Mouse (Mus musculus) kidney, embryonic 16.5 days (tissue): Measurements from ENCODE around the gene Mpo. TPM values are rescaled to one million over a fixed set of nuclear protein-coding genes. Genes with fewer than 3 reads are reported as not detected.

ENCODE experiments used
- ATAC-seq: fragments of 200-750 bp; cut with Nextera tagmentation; 2 replicates; pipeline ENCODE4 v1.8.0; 2017; ENCODE audit warnings: moderate TSS enrichment; ENCODE audit not compliant: low FRiP score, low TSS enrichment
- H3K27ac ChIP-seq: fragments of 300-500 bp; sonication (generic); 2 replicates; pipeline ENCODE4 v1.5.1; 2014; ENCODE audit warnings: low read length
- H3K27me3 ChIP-seq: fragments of 300-500 bp; sonication (generic); 2 replicates; pipeline ENCODE4 v1.6.1; 2014; ENCODE audit warnings: low read length, control low read depth, mixed read lengths; ENCODE audit not compliant: insufficient read depth
- H3K36me3 ChIP-seq: fragments of 300-500 bp; sonication (generic); 2 replicates; pipeline ENCODE4 v1.6.1; 2014; ENCODE audit warnings: low read length, control low read depth, mixed read lengths; ENCODE audit not compliant: insufficient read depth
- H3K4me1 ChIP-seq: fragments of 300-500 bp; sonication (generic); 2 replicates; pipeline ENCODE4 v1.6.1; 2014; ENCODE audit warnings: low read length, control low read depth, mixed read lengths; ENCODE audit not compliant: insufficient read depth
- H3K4me2 ChIP-seq: fragments of 300-500 bp; sonication (generic); replicated peaks from 2 replicates; pipeline ENCODE4 v1.6.1; 2014; ENCODE audit warnings: low read depth, low read length
- H3K4me3 ChIP-seq: fragments of 300-500 bp; sonication (generic); 2 replicates; pipeline ENCODE4 v1.5.1; 2014; ENCODE audit warnings: mild to moderate bottlenecking, low read length
- H3K9ac ChIP-seq: fragments of 300-500 bp; sonication (generic); replicated peaks from 2 replicates; pipeline ENCODE4 v1.6.1; 2014; ENCODE audit warnings: low read length
- H3K9me3 ChIP-seq: fragments of 300-500 bp; sonication (generic); 2 replicates; pipeline ENCODE4 v1.6.1; 2016; ENCODE audit warnings: low read length, control low read depth
- WGBS: fragments of 180-500 bp; shearing (Covaris S2); extraction: QIAGEN DNeasy Blood & Tissue Kit; methylation state at CpG from one replicate; pipeline ENCODE4 v1.1.7; 2014; 5-methylcytosine and 5-hydroxymethylcytosine counted together
- polyA plus RNA-seq: library from polyadenylated mRNA; unstranded; fragments of >200 nt; fragmentation: Nextera tagmentation; extraction: Ambion mirVana; gene quantifications from 2 replicates; pipeline ENCODE4 v1.2.1, GENCODE M21; 2015

Mpo gene
- polyA plus RNA-seq, 1 experiment from 2014 or later = 1.3 TPM

DNA sequence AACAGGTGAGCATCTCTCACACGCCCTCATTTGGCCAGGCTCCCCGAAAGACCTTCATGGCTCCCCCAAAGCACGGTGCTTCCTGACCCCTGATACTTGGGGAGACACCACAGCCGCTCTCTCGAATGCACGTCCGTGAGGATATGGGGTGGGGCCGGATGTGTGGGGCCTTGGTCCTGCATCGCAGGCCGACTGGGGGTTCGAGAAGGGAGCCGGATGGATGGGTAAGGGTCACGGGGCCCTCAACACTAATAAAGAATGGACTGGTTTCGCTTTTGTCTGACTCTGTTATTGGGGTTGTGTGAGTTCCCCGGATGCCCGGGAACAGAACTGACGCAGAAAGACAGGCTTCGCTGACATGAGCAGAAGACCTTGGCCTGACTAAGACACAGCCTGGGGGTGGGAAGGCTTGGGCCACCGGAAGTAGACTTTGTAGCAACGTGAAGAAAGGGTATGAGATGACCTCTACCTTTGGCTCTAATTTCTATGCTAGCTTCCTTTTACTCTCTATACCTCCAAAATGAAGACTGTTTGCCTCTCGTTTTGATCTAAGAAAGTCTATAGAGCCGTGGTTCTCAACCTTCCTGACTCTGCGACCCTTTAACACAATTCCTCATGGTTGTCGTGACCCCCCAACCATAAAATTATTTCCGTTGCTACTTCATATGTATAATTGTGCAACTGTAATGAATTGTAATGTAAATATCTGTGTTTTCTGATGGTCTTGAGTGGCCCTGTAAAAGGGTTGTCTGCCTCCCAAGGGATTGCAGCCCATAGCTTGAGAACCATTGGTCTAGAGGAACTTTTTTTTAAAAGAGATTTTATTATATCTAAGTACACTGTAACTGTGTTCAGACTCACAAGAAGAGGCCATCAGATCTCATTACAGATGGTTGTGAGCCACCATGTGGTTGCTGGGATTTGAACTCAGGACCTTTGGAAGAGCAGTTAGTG is 36.1 kb upstream of the Mpo start:
- 0 out of 2 replicates have a peak, but pooled peaks have one; percentile 10 for ATAC-seq
- no peak overlapping the region for H3K4me3 ChIP-seq
- no peak overlapping the region for H3K27ac ChIP-seq
- H3K4me1 ChIP-seq = no peaks in the 10 kb centered on the region
- peaks cover 29% of the 10 kb centered on the region for H3K27me3 ChIP-seq
- no peak overlapping the region for H3K9ac ChIP-seq
- no peak overlapping the region for H3K4me2 ChIP-seq
- WGBS = 85% methylated on average over 25 of the region's 25 CpGs
- H3K9me3 ChIP-seq = no peaks in the 10 kb centered on the region
- H3K36me3 ChIP-seq = no peaks in the 10 kb centered on the region

- H3K9me3 ChIP-seq = no peaks in the 10 kb centered on the region
- no peak overlapping the region for H3K4me3 ChIP-seq
- peaks cover 2% of the 10 kb centered on the region; the same call in 1 of the 2 replicates for H3K4me1 ChIP-seq
- H3K27ac ChIP-seq = no peak overlapping the region
- no peak overlapping the region for H3K4me2 ChIP-seq
- H3K27me3 ChIP-seq = peaks cover 40% of the 10 kb centered on the region
- no peak for ATAC-seq
- WGBS = 80% methylated on average over 7 of the region's 7 CpGs
- no peaks in the 10 kb centered on the region for H3K36me3 ChIP-seq
- no peak overlapping the region for H3K9ac ChIP-seq
Observed at GRCm38 (mm10) chr11:87758161-87758911, 35.0 kb upstream of the Mpo start.

DNA sequence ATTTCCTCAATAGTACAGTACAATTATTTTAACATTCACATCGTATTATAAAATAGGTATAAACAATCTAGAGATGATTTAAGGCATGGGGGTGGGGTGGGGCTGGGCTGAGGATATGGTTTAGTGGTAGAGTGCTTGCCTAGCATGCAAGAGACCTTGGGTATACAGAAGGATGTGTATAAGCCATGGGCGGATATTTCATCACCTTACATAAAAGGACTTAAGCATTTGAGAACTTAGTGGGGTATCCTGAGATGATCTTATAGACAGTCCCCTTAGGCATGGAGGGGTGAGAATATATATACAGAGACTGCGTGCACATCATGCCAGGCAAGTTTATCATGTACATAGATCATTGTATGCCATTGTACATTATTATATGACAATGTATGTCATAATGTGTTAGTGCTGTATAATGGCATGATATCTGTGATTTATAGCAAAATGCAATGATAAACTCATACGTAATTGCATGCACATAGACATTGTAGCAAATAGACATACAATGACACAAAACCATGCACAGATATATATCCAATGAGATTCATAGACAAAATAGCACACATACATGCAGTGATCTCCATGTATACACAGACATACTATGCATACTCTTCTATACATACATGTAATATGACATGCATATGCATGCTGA is 34.3 kb upstream of the Mpo start:
- Histone ChIP-seq H3K36me3 (no peaks in the 10 kb centered on the region), H3K4me1 (peaks cover 6% of the 10 kb centered on the region; the same call in 1 of the 2 replicates), H3K27me3 (peaks cover 47% of the 10 kb centered on the region), H3K9me3 (no peaks in the 10 kb centered on the region), H3K4me2 (no peak overlapping the region), H3K27ac (no peak overlapping the region), H3K4me3 (no peak overlapping the region), H3K9ac (no peak overlapping the region)
- 80% methylated on average over 4 of the region's 4 CpGs for WGBS
- no peak for ATAC-seq

DNA sequence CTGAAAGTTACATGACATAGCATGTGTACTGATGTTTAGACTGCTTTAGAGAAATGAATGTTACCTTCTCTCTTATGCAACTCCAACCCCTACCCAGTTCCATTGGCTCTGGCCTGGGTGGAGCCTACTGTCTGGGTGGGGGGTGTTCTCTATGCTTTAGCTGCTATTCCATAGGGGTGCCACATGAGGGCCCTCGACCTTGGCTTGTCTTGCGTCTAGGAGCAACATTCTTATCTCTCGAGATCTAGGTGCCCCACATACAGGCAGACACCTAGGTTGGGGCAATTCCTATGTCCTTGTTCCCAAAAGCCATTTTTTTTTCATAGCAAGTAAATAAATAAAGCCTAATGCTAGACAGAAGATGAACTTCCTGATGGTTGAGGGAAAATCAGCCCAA is 33.8 kb upstream of the Mpo start:
- H3K4me3 ChIP-seq = no peak overlapping the region
- no peaks in the 10 kb centered on the region for H3K36me3 ChIP-seq
- no peak overlapping the region for H3K9ac ChIP-seq
- peaks cover 52% of the 10 kb centered on the region for H3K27me3 ChIP-seq
- ATAC-seq = no peak
- H3K4me1 ChIP-seq = peaks cover 8% of the 10 kb centered on the region; the same call in 1 of the 2 replicates
- no peak overlapping the region for H3K27ac ChIP-seq
- H3K4me2 ChIP-seq = no peak overlapping the region
- WGBS = 7% methylated on average over 3 of the region's 3 CpGs
- H3K9me3 ChIP-seq = no peaks in the 10 kb centered on the region

DNA sequence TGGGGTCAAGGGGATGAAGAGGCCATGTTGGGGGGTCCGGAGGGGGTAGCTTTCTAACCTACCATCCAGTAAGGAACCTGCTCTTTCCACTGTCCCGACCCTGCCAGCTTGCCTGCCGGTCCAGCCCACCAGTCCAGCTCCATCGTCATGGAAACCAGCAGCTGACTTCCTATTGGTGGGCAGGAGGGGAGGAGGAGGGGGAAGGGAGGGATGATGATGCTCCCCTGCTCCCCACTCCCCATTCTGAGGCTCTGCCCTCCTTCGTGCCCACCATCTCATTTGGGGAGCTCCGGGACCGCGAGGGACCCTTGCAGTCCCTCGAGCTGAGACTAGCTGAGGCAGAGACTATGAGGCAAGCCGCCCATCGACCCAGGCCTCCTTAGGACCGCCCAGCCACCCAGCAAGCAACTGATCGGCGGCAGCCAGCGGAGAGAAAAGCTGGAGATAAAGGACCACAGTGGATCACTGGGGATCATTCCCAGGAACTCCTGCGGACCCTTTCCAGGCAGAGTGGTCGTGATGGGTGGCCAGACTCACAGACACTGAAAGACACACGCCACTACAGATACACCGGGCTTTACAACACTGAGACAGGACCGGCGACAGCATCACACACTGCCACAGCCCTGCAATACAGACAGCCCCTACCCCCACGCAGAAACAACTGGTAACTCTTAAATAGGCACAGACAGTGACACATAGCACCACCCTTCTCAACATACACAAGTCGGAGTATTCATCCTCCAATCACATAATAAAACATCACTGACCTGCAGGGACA is 32.9 kb upstream of the Mpo start, which contains the start of gene Tspoap1:
Gene Tspoap1, plus strand, starts transcription at position 241 of the 781 bp plus-strand sequence.
- no peak within 1 kb of the TSS for H3K4me3 ChIP-seq
- H3K36me3 ChIP-seq = no peaks in the 10 kb centered on the region
- peaks cover 8% of the 10 kb centered on the region; the same call in 1 of the 2 replicates for H3K4me1 ChIP-seq
- H3K27ac ChIP-seq = no peak within 1 kb of the TSS
- no peaks in the 10 kb centered on the region for H3K9me3 ChIP-seq
- WGBS = 9% methylated on average over 23 of the region's 23 CpGs
- no peak within 1 kb of the TSS for H3K4me2 ChIP-seq
- H3K9ac ChIP-seq = no peak within 1 kb of the TSS
- ATAC-seq = no peak
- H3K27me3 ChIP-seq = peaks cover 61% of the 10 kb centered on the region

GRCm38 (mm10) chr11:87761181-87761721 is 32.1 kb upstream of the Mpo start:
- Histone ChIP-seq H3K27me3 (peaks cover 69% of the 10 kb centered on the region), H3K36me3 (no peaks in the 10 kb centered on the region), H3K9ac (no peak overlapping the region), H3K27ac (no peak overlapping the region), H3K4me1 (peaks cover 8% of the 10 kb centered on the region; the same call in 1 of the 2 replicates), H3K4me3 (no peak overlapping the region), H3K9me3 (no peaks in the 10 kb centered on the region), H3K4me2 (no peak overlapping the region)
- 57% methylated on average over 11 of the region's 11 CpGs for WGBS
- no peak for ATAC-seq

GRCm38 (mm10) chr11:87761806-87762701 is 31.3 kb upstream of the Mpo start:
- H3K4me2 ChIP-seq = no peak overlapping the region
- H3K9me3 ChIP-seq = no peaks in the 10 kb centered on the region
- H3K36me3 ChIP-seq = no peaks in the 10 kb centered on the region
- peaks cover 74% of the 10 kb centered on the region for H3K27me3 ChIP-seq
- no peak overlapping the region for H3K9ac ChIP-seq
- 74% methylated on average over 14 of the region's 14 CpGs for WGBS
- no peak for ATAC-seq
- no peak overlapping the region for H3K4me3 ChIP-seq
- no peak overlapping the region for H3K27ac ChIP-seq
- peaks cover 8% of the 10 kb centered on the region; the same call in 1 of the 2 replicates for H3K4me1 ChIP-seq

GRCm38 (mm10) chr11:87762702-87763385 is 30.5 kb upstream of the Mpo start:
- no peak for ATAC-seq
- Histone ChIP-seq H3K9ac (no peak overlapping the region), H3K4me1 (peaks cover 8% of the 10 kb centered on the region; the same call in 1 of the 2 replicates), H3K27me3 (peaks cover 74% of the 10 kb centered on the region), H3K4me3 (no peak overlapping the region), H3K9me3 (no peaks in the 10 kb centered on the region), H3K4me2 (no peak overlapping the region), H3K36me3 (no peaks in the 10 kb centered on the region), H3K27ac (no peak overlapping the region)
- WGBS = 47% methylated on average over 12 of the region's 12 CpGs
